Mouse (Mus musculus) heart, postnatal 10 days (tissue): ENCODE measurements at regions not wholly inside any gene's neighbourhood (a gene's known extent, or its start where the extent isn't known, plus 50 kb on each side); places are given as distances from the start of the nearest gene placed in this dataset.

ENCODE experiments used
- DNase-seq, 2 experiments: peaks; one replicate each; pipeline ENCODE4 v3.0.0; 2021
- intact Hi-C: fragments of 180-260 bp; cut with DNase I; formaldehyde crosslinking; loops from one replicate; pipeline ENCODE4 v1.15.1; 2025

DNA sequence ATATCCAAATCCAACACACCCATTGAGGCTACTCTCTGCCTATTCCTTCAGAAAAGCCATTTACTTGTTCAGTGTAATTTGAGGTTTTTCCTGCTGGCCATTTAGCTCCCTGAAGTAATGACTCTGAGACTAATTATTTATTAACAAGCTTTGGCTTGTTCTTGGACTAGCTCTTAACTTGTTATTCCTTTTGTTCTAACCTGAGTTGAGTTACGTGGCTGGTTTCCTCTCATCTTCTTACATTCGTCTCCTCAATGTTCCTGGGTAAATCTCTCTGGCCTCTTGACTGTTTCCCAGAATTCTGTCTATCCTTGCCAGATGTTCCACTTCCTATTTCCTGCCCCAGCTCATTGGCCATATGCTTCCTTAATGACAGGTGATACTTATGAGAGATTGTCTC lies 157.2 kb downstream of the Pmp22 start:
- no peak for DNase-seq
- intact Hi-C loops = no loop called here

DNA sequence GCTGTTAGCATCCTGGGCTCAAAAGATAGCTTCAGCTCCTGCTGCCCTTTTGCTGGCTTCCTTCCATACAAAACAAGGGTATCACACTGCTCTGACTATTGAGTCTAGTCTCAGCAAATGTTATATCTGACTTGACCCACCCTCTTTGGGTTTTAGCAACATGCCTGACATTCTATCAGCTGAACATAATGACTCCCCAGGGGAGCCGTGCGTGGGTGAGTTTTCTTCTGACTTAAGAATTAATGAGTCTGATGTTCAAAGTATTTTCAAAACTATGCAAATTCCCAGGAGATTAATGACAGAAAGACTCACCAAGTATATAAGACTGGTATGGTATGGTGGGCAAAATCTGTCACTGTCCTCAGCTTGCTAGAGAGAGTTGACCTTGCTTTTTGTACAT lies 159.0 kb downstream of the Pmp22 start:
- intact Hi-C loops = no loop called here
- no peak for DNase-seq

- intact Hi-C loops = no loop called here
- DNase-seq = no peak
Observed at GRCm38 (mm10) chr11:63290618-63291017, 161.8 kb downstream of the Pmp22 start.

DNA sequence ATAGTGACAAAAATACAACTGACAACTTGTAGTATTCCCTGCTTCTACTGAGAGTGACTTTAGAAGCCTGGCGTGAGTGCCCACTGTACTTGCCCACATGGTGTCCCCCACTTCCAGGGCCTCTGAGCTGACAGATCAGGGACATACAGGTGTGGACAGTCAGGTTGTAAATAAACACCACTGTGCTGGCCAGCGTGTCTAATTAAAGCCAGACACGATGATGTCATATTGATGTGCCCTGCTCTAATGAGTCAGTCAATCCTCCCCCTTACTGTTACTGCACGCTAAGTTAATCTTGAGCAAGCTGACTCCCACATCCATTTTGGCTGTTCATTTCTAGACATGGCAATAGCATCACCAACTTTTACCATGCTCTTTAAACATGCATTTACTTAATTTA lies 164.7 kb downstream of the Pmp22 start:
- DNase-seq = no peak
- intact Hi-C loops = no loop called here

DNA sequence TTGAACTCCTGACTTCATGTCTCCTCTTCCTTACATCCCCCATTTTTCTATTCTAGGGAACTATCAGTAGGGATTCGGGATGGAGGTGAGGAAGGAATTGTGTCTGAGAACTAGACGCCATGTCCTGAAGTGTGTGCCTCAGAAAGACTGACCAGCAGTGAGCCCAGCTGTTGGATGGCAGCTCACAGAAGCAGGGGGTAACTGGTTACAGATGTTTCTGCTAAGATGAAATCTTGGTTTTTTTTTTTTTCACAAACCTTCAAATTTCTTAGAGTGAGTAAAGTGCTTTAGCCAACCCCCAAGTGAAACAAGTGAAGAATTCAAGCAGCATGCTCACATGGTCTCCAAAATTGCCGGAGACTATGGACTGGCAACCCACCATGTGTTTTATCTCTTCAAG lies 165.7 kb downstream of the Pmp22 start:
- DNase-seq = no peak
- intact Hi-C loops = no loop called here

GRCm38 (mm10) chr11:63296476-63296875 lies 167.7 kb downstream of the Pmp22 start:
- intact Hi-C loops = no loop called here
- DNase-seq = no peak

DNA sequence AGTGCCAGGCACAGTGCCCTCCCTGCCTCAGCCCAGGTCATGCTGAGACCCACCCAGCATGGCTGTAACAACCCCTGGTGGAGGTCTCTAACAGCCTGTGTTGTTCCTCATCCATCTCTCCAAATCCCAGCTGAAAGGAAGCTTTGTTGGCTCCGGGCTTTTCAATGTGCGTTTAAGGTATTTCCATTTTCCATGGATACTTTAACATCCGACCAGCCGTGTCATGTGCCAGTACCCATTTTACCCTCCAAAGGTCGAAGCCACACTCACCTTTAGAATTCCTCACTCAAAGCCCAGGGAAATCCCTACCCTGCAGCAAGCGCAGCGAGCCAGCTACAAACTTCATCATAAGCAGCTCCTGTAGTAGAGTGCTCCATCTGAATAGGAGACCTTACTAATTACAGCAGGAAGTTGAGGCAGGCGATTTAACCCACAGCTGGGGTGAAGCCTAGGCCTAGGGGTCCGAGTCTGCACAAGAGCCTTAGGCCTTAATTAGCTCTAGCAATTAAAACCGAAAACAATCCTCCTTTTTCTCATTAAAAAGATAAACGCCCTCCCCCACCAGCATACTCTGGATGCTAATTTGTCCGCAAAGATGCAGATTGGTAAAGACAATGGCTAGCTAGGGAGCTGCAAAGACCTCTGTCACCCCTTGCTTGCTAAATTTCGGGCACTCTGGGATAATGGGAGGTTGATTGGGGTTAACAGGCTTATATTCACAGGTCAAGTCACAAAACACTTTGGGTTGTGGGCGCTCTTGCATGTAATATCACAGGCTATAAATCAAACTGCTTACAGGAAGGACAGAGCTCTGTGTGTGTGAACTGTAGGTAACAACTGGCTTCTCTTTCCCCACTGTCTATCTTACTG lies 171.2 kb downstream of the Pmp22 start:
- no peak for DNase-seq
- intact Hi-C loops = no loop called here

DNA sequence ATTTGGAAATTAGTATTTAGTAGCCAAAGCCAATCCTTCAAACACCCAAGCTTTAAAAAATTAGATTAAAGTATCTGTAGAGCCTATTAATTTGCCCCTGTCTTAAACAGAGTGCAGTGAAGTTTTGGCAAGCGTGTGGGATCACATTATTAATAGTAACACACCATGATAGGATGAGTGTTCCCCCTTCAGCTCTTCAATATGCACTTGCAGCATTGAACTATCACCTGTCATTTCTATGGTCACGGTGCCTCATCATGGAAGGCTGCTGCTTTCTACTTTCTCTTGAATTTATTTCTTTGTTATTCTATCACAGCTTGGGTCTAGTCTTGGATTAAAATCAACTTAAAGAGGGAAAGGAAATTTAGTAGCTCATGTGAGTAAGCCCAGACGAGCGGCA lies 196.4 kb downstream of the Pmp22 start:
- intact Hi-C loops = no loop called here

DNA sequence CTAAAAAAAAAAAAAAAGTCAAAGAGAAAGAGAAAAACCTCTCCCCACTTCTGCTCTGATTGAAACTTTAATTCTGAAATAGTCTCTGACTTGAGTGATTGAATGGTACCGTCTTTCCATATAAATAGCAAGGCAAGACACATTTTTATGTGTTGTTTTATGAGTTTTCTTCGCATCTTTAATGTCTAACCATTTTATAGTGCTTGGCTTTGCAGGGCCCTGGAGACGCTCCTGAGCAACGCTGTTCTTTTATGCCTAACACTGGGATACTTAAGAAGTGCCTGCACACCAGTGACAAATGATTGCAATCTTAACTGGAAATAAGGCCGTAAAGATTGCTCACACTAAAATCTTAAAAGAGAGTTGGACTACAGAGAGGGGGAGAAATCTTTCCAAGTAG lies 198.1 kb downstream of the Pmp22 start:
- DNase-seq = no peak
- intact Hi-C loops = no loop called here

More for the DNA sequence above, 196.4 kb downstream of the Pmp22 start:
- DNase-seq = peak; percentile 3 to 11

DNA sequence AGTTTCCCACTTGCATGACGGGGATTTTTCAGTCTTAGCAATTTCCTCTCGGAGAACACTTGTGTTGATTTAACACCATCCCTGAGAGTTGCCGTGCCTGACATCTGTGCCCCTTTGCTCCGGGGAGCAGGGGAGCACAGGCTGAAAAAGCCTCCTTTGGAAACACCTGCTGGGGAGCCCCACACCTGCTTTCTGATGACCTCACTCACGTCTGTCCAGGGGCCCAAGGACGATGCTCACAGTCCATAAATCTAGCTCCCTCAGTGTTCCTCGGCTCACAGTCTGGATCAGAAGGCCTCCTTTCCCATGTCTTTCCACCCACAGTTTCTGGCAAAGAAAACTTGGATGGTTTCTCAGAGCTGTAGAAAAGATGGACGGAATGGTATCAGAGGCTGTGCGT lies 208.7 kb downstream of the Pmp22 start:
- intact Hi-C loops = no loop called here
- no peak for DNase-seq

- intact Hi-C loops = no loop called here
- no peak for DNase-seq
Observed at GRCm38 (mm10) chr11:63338277-63338676, 209.5 kb downstream of the Pmp22 start.

- DNase-seq = no peak
- intact Hi-C loops = no loop called here
Observed at GRCm38 (mm10) chr11:63345653-63346052, 216.9 kb downstream of the Pmp22 start.

DNA sequence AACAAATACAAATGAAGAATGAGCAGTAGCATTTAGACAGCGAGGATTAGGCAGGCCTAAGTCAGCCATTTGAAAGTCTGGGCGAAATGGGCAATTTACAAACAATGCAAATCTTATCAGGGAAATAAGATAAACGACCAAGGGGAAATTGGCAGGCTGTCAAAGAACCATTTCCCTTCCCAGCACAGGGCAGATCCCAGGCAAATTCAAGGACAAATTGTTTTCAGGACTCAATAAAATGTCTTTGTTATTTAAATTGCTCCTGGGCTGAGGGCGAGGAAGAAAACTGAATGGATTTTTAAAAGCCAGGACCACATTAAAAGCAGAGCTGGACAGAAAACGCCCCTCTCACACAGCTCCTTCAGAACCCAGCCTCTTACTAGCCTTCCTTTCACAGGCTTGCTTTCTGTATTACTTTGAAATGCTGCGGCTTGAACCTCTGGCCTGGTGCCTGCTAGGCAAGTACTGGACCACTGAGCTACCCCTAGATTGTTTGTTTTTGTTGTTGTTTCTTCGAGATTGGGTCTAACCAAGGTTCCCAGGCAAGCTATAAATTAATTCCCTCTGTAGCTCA lies 221.4 kb downstream of the Pmp22 start:
- intact Hi-C loops = no loop called here
- peak; percentile 15 to 27 for DNase-seq

- DNase-seq = no peak
- intact Hi-C loops = no loop called here
Observed at GRCm38 (mm10) chr11:63351999-63352398, 223.2 kb downstream of the Pmp22 start.

- no peak for DNase-seq
- intact Hi-C loops = no loop called here
Observed at GRCm38 (mm10) chr11:63352990-63353389, 224.2 kb downstream of the Pmp22 start.

DNA sequence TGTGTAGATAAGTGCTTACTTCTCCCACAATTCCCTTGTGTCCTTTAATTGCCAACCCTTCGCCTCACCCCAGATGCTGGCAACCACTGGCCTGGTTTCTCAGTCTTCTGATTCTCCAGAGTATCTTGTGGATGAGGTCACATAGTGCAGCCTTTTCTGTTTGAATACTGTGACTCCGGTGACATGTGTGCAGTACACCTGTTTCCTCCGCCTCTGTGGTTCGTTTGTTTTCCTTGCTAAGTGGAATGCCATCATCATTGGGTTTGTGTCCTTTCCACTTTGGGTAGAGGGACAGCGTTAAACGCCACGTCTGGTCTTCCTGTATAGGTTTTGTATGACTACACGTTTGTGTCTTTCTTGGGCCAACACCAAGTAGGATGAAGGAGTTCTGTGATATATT lies 224.9 kb downstream of the Pmp22 start:
- DNase-seq = no peak
- intact Hi-C loops = no loop called here

- intact Hi-C loops = no loop called here
- no peak for DNase-seq
Observed at GRCm38 (mm10) chr11:63357772-63358344, 229.1 kb downstream of the Pmp22 start.

GRCm38 (mm10) chr11:63367756-63368265 lies 239.0 kb downstream of the Pmp22 start:
- DNase-seq = no peak
- intact Hi-C loops = no loop called here

DNA sequence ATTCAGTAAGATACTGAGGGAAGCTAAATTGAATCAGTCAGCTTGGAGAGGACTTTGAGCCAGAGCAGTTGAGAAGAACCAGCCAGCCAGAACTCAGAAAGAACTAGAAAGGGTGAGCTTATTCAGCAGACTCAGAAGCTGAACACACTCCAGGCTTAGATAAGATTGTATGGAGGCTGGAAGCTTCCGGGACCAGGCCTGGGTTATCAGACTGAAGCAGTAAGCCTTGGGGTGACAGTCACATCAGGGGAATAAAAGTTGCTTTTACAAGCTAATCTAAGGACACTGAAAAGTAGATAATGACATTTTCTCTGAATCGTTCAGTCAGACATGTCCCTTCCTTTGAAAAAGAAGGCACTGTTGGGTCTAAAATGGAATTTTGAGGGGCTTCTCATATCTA lies 240.7 kb downstream of the Pmp22 start:
- no peak for DNase-seq
- intact Hi-C loops = no loop called here

- peak in 1 of 2 experiments; percentile 6 for DNase-seq
- intact Hi-C loops = no loop called here
Observed at GRCm38 (mm10) chr11:63376311-63376710, 247.5 kb downstream of the Pmp22 start.

DNA sequence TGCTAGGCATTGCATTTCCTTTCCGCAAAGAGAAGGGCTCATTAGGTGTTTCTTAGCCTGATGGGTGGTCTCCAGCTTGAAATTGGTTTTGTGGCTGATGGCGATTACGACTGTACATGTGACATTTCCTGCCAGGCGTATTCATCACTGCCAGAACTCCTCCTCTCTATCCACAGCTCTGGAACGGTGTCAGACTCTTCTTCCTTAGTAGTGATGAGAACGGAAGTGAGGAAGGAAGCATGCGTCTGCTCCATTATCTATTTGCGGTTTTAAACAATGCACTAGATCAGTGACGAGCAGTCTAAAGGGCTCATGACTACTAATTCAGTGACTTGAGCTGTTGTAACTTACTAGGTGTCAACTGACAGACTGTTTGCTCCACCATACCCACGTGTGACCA lies 248.2 kb downstream of the Pmp22 start:
- intact Hi-C loops = no loop called here
- peak; percentile 8 to 22 for DNase-seq

- intact Hi-C loops = no loop called here
Observed at GRCm38 (mm10) chr11:63388247-63388646, 259.5 kb downstream of the Pmp22 start.

More at GRCm38 (mm10) chr11:63388247-63388646, 259.5 kb downstream of the Pmp22 start:
- no peak for DNase-seq
